Mouse (Mus musculus) ES-Bruce4 (cell line): ENCODE measurements around the gene Immp2l. TPM values are rescaled to one million over a fixed set of nuclear protein-coding genes. Genes with fewer than 3 reads are reported as not detected.

Experiments
- H3K27ac ChIP-seq: 2 replicates; pipeline ENCODE4 v1.5.1; 2012; ENCODE audit warnings: low read length, inconsistent platforms; ENCODE audit not compliant: insufficient read depth
- H3K27me3 ChIP-seq: 2 replicates; pipeline ENCODE4 v1.6.1; 2012; ENCODE audit warnings: mild to moderate bottlenecking, low read length, inconsistent platforms; ENCODE audit not compliant: control insufficient read depth, poor library complexity, insufficient read depth, severe bottlenecking
- H3K36me3 ChIP-seq: 2 replicates; pipeline ENCODE4 v1.6.1; 2012; ENCODE audit warnings: inconsistent platforms, mild to moderate bottlenecking, low read length, moderate library complexity; ENCODE audit not compliant: control insufficient read depth, poor library complexity, insufficient read depth, severe bottlenecking
- H3K4me1 ChIP-seq: one replicate; pipeline ENCODE4 v1.8.1; 2011; ENCODE audit warnings: low read length; ENCODE audit not compliant: control insufficient read depth, insufficient read depth
- H3K4me3 ChIP-seq: 2 replicates; pipeline ENCODE4 v1.5.1; 2011; ENCODE audit warnings: low read depth, mild to moderate bottlenecking, low read length
- H3K9ac ChIP-seq: 2 replicates; pipeline ENCODE4 v1.6.1; 2012; ENCODE audit warnings: low read depth, mild to moderate bottlenecking, inconsistent platforms; ENCODE audit not compliant: poor library complexity, severe bottlenecking
- H3K9me3 ChIP-seq: replicated peaks from 2 replicates; pipeline ENCODE4 v1.6.1; 2012; ENCODE audit warnings: mild to moderate bottlenecking, low read length, inconsistent platforms; ENCODE audit not compliant: control insufficient read depth, poor library complexity, insufficient read depth, severe bottlenecking
- CTCF ChIP-seq: IDR thresholded peaks from one replicate; pipeline ENCODE4 v1.8.1; 2011; ENCODE audit warnings: low read depth, low read length
- EP300 ChIP-seq: IDR thresholded peaks from 2 replicates; pipeline ENCODE4 v1.6.1; 2011; ENCODE audit warnings: low read depth, low read length; ENCODE audit not compliant: insufficient read depth
- POLR2A ChIP-seq: IDR thresholded peaks from one replicate; pipeline ENCODE4 v1.8.1; 2011; ENCODE audit warnings: low read length; ENCODE audit not compliant: insufficient read depth
- polyA plus RNA-seq: library from polyadenylated mRNA; stranded (reverse); fragments of >200 nt; gene quantifications from 2 replicates; pipeline ENCODE4 v1.2.4, GENCODE M21; 2011; ENCODE audit warnings: low read depth; ENCODE audit not compliant: missing spikeins, insufficient read depth, insufficient read length

Gene Immp2l
- polyA plus RNA-seq, 1 experiment, result 15.5 TPM

- no peaks in the 10 kb centered on the region for H3K9me3 ChIP-seq
- H3K4me1 ChIP-seq, result no peaks in the 10 kb centered on the region
- no peak overlapping the region for H3K9ac ChIP-seq
- no peak overlapping the region for H3K27ac ChIP-seq
- no peaks in the 10 kb centered on the region for H3K27me3 ChIP-seq
- TF ChIP-seq CTCF (no peak), EP300 (no peak)
- no peak overlapping the region for H3K4me3 ChIP-seq
- no peaks in the 10 kb centered on the region for H3K36me3 ChIP-seq
Observed at GRCm38 (mm10) chr12:41196374-41196773, 172.5 kb downstream of the Immp2l start.

GRCm38 (mm10) chr12:41215186-41215585 lies 191.3 kb downstream of the Immp2l start:
- Histone ChIP-seq H3K27me3 (no peaks in the 10 kb centered on the region), H3K9me3 (no peaks in the 10 kb centered on the region), H3K9ac (no peak overlapping the region), H3K4me1 (no peaks in the 10 kb centered on the region), H3K4me3 (no peak overlapping the region), H3K36me3 (no peaks in the 10 kb centered on the region), H3K27ac (no peak overlapping the region)
- TF ChIP-seq EP300 (no peak), CTCF (no peak), POLR2A (no peak)

- Histone ChIP-seq H3K9ac (no peak overlapping the region), H3K27ac (no peak overlapping the region), H3K9me3 (no peaks in the 10 kb centered on the region), H3K27me3 (no peaks in the 10 kb centered on the region), H3K36me3 (no peaks in the 10 kb centered on the region), H3K4me1 (no peaks in the 10 kb centered on the region), H3K4me3 (no peak overlapping the region)
- no peak for TF ChIP-seq CTCF
- no peak for TF ChIP-seq POLR2A
- TF ChIP-seq EP300, result no peak
Observed at GRCm38 (mm10) chr12:41221893-41222292, 198.0 kb downstream of the Immp2l start.

- Histone ChIP-seq H3K27me3 (no peaks in the 10 kb centered on the region), H3K9me3 (no peaks in the 10 kb centered on the region), H3K9ac (no peak overlapping the region), H3K4me1 (no peaks in the 10 kb centered on the region), H3K4me3 (no peak overlapping the region), H3K36me3 (no peaks in the 10 kb centered on the region), H3K27ac (no peak overlapping the region)
- no peak for TF ChIP-seq CTCF
- TF ChIP-seq POLR2A, result no peak
- TF ChIP-seq EP300, result no peak
Observed at GRCm38 (mm10) chr12:41223686-41224085, 199.8 kb downstream of the Immp2l start.

GRCm38 (mm10) chr12:41224538-41224937 lies 200.6 kb downstream of the Immp2l start:
- H3K27me3 ChIP-seq, result no peaks in the 10 kb centered on the region
- no peak overlapping the region for H3K27ac ChIP-seq
- no peaks in the 10 kb centered on the region for H3K9me3 ChIP-seq
- TF ChIP-seq CTCF (no peak), EP300 (no peak), POLR2A (no peak)
- H3K9ac ChIP-seq, result no peak overlapping the region
- no peaks in the 10 kb centered on the region for H3K36me3 ChIP-seq
- no peaks in the 10 kb centered on the region for H3K4me1 ChIP-seq
- no peak overlapping the region for H3K4me3 ChIP-seq

GRCm38 (mm10) chr12:41231966-41232365 lies 208.1 kb downstream of the Immp2l start:
- H3K36me3 ChIP-seq, result no peaks in the 10 kb centered on the region
- H3K4me3 ChIP-seq, result no peak overlapping the region
- TF ChIP-seq EP300 (no peak), POLR2A (no peak), CTCF (no peak)
- no peak overlapping the region for H3K9ac ChIP-seq
- H3K27me3 ChIP-seq, result no peaks in the 10 kb centered on the region
- H3K4me1 ChIP-seq, result no peaks in the 10 kb centered on the region
- no peak overlapping the region for H3K27ac ChIP-seq
- no peaks in the 10 kb centered on the region for H3K9me3 ChIP-seq

GRCm38 (mm10) chr12:41237880-41238279 lies 214.0 kb downstream of the Immp2l start:
- Histone ChIP-seq H3K9me3 (no peaks in the 10 kb centered on the region), H3K4me1 (no peaks in the 10 kb centered on the region), H3K27ac (no peak overlapping the region), H3K4me3 (no peak overlapping the region), H3K9ac (no peak overlapping the region), H3K27me3 (no peaks in the 10 kb centered on the region), H3K36me3 (no peaks in the 10 kb centered on the region)
- TF ChIP-seq EP300, result no peak
- no peak for TF ChIP-seq CTCF
- no peak for TF ChIP-seq POLR2A
